Mouse (Mus musculus): ENCODE data around the gene Dffa.
A peak's percentile ranks its signal among the peaks of the same experiment; 100 is the strongest.
"Not testable (repeated sequence)": the region's sequence is repeated elsewhere in the genome, so short reads cannot be mapped to it uniquely, and the experiment has no call there.

Gene Dffa

DNA sequence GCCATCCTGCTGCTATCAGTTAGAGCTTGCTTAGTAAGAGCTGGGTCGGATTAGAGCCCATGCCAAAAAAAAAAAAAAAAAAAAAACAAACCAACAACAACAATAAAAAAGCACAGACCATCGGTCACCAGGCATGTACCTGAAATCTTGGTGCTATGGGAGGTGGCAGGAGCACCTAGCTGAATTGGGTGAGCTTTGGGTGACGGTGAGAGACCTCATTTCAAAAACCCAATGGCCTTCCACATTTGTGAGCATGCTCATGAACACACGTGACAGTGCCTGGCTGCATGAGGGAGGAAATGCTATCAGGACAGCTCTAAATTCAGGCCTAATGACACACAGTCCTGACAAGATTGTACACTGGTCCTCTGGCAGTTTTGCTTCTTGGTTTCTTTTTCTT, 44.1 kb downstream of the Dffa start:
- DNase-seq (ENCODE audit: low read depth, low spot score), result no peak

DNA sequence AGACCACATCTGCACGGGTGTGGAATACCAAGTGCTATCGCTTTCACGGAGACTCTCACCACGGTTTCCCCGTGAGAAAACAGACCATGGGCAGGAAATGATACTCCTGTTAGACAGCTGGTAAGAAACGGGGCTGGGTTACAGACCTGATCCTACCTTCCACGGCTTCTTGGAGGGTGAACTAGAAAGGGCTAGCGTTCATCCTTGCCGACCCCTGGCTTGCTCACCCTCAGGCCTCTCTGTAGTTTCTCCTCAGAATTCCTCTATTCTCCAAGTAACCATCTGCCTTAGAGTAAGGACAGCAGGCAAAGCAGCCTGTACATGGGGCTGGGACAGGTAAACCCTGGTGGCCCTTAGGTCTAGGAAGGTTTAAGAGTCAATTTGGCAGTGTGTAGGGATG, 45.2 kb downstream of the Dffa start:
- no peak for DNase-seq (ENCODE audit: low read depth, low spot score)

DNA sequence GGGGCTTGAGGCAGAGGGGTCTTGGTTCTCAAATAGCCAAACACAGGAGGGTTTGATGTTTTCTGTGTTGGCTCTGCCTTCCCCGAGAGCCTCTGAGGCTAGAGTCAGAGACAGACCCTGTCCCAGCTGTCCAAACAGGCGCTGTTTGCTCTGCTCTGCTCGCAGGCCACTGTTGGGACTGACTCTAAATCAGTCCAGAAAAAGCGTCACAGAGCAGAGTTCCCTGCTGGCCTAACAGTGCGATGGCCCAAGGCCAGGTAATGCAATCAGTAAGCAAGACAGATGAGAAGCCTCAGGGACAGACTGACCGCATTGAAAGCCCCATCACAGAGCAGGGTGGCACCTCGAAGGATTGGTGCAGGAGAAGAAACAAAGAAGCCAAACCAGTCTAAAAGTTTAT, 45.7 kb downstream of the Dffa start:
- no peak for DNase-seq (ENCODE audit: low read depth, low spot score)

DNA sequence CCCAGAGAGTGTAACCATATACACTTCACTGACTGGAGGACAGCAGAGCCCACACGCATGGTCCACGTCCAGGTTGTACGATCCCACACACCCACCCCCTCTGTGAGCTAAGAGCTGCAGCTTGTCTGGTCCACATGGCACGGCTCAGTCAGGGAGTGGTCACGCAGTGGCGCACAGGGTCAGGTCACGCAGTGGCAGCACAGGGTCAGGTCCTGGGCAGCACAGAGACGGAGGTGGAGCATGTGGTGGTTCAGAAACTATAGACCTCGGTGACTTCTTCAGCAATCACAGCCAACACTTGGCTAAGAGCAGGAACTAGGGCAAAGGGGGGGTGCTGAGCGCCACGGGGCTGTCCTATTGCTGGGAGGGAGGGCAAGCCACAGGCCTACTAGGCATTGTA, 46.3 kb downstream of the Dffa start:
- no peak for DNase-seq (ENCODE audit: low read depth, low spot score)

DNA sequence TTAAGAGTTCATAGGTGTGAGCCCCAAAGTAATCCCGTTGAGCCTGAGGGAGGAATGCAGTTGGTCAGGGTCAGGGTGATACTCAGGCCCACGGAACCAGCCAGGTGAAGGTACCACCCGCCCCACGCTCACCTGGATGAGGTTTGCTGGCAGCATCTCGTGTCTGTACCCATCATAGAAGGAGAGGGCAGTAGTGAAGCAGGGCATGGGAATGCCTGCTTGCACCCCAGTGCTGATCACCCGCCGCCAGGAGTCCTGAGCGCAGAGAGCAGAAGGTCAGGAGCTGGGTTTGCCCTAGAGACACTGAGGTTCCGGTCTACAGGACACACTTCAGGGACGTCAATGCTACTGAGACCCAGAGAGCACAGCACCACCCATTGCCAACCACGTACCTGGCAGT, 46.8 kb downstream of the Dffa start:
- no peak for DNase-seq (ENCODE audit: low read depth, low spot score)

DNA sequence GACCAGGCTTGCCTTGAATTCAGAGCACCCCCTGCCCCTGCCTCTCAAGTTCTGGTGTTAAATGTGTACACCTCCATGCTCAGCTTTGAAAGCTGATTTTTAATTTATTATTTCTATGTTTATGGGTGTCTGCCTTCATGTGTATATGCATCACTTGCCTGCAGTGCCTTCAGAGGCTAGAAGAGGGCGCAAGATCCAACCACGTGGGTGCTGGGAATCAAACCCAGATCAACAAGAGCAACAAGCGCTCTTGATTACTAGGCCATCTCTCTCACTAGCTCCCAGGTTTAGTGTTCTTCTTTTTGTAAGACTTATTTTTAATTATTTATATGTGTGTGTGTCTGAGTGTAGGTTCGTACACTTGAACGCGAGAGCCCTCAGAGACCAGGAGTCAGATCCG, 50.9 kb downstream of the Dffa start:
- no peak for DNase-seq (ENCODE audit: low read depth, low spot score)

DNA sequence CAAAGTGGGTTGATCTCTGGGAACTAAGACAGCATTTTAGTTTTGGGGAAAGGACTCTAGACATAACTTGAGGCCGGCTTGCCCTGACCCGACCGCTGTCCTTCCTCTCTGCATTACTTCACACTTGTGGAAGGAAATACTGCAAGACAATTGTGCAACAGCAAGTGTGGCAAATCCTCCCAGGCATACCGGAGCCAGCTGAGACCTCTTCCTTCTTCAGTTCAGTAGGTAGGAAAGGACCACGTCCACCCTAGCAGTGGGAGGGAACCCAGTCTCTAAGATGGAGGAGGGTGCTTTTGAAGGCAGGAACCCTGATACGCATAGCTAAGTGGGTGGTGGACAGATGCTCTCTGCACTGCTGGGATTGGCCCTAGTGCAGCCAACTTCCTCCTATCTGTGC, 51.8 kb downstream of the Dffa start:
- no peak for DNase-seq (ENCODE audit: low read depth, low spot score)

DNA sequence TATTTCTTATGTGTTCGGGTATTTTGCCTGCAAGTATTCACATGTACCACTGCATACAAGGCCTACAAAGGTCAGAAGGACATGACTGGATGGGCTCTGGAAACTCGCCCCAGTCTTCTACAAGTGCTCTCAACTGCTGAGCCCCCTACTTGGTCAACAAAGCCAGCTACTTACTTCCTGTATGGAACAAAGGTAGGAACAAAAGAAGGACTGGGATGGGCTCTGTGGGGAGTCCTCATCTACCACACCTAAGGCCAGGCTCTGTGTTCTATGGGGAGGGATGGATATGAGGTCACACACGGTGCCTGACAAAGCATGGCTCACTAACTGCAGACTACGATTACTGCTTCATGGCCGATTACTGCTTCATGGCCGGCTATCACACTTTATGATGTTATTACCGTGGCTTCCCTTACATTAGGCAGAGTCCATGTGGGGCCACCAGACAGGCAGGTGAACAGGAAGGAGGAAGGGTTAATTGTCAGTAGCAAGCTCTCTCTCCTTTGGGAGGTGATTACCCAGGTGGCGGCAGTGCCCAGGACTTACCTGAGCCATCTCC, 53.5 kb downstream of the Dffa start:
- DNase-seq (ENCODE audit: low read depth, low spot score), result no peak

DNA sequence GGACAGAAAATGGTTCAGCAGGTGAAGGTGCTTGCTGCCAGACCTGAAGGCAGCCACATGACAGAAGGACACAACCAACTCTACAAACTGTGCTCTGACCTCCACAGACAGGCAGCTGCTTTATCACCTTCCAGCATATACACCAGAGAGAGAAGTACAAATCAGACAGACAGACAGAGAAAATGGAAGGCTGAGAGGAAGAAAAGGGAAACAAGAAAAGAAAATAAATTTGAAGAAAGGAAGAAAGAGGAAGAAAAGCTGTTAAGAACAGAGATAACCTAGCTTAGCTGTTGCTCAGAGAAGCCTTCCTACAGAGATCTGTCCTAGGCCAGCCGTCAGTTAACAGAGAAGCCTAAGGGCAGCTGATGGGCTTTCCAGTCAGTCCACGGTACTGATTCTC, 55.3 kb downstream of the Dffa start:
- DNase-seq (ENCODE audit: low read depth, low spot score), result no peak

DNA sequence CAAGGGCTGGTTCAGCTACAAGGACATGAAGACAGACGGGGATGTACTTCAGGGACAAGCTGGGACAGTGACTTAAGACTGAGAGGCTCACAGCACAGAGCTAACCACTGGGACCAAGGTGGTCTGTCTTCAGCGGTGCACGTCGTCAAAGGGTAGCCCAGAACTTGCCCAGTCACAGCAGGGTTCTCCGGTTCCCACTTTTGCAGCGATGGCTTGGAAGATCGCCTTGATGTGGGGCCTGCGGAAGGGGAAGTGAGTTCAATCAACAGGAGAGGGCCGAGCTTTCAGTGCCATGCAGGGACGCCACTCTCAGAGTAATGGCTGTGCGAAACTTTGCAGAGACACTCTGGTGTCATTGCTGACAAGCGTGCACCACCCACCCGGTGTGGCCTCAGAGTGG, 55.9 kb downstream of the Dffa start:
- no peak for DNase-seq (ENCODE audit: low read depth, low spot score)

DNA sequence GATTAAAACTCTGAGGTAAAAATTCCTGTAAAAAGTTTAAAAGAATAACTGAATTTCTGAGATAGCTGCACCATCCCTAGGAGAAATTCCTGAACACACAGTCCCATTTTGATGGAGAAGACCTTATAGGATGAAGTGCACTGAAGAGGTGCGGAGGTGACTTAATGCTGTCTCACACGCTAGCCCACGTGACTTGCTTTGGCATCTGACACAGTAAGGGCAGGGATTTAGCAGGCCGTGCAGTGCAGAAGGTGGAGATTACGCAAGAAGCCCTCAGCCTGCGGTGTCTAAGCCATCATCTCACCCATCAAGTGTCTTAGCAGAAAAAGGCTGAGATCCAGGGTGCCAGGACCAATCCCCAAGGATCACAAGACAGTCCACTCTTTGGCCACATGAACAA, 57.2 kb downstream of the Dffa start:
- DNase-seq (ENCODE audit: low read depth, low spot score), result no peak

DNA sequence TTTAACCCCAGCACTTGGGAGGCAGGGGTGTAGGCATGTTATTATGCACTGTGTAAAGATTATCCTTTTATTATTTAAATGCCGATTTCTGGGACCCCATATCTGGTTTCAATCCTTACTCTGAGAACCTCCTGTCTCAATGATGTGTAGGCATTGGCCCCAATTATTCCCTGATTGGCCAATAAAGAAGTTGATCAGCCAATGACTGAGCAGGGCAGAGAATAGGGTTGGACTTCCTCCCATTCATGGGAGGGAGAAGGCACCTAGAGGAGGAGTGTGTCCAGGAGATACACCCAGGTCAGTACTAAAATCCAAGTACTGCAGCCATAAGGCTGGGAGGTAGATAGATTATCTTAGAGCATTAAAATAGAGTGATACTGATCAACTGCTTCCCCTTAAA, 59.2 kb downstream of the Dffa start:
- DNase-seq (ENCODE audit: low read depth, low spot score), result no peak

DNA sequence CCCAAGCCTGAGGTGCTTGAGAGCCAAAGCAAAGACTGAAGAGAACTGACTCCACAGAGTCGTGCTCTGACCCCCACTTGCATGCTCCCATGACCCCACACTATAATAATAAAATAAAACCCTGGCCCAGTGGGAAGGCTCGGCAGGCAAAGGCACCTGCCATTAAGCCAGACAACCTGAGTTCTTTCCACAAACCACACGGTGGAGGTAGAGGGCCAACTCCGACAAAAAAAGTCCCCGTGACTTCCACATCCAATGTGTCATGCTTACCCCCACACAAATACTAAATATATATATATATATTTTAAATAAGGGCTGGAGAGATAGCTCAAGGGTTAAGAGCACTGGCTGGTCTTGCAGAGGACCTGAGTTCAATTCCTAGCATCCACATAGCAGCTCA, 60.2 kb downstream of the Dffa start:
- no peak for DNase-seq (ENCODE audit: low read depth, low spot score)

DNA sequence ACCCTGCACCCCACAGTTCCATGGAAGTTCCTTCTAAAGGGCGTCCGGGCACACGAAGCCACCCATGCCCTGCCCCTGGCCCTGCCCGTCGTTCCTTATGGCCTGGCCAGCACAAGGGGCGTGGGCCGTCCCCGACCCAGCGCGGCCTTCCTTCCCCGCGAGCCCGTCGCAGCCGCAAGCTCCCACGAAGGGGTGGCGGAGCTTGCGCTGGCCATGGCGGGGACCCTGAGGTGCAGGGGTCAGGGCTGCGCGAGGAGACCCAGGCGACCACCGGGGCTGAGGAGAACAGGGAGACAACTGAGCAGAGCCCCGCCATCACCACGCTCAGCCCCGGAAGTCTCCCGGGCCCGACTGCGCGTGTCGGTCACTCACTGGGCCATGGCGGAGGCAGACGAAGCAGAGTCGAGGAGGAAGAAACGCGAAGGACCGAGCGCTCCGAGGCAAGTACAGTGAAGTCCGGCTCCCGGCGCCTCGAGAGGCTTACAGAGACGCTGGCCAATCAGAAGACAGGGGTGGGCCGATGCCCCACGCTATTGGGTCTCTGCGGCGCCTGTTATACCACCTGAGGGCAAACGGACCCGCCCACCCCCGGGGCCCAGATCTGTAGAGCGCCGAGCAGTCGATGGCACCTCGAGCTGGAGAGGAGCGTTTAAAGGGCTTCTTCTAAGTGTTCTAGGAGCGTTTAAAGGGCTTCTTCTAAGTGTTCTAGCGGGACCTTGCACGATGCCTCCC, 62.4 kb downstream of the Dffa start, which contains the start of gene Pgd:
Gene Pgd (minus strand): TSS at position 557 of the 732 bp plus-strand sequence.
- peak; percentile 86 for DNase-seq (ENCODE audit: low read depth, low spot score)

DNA sequence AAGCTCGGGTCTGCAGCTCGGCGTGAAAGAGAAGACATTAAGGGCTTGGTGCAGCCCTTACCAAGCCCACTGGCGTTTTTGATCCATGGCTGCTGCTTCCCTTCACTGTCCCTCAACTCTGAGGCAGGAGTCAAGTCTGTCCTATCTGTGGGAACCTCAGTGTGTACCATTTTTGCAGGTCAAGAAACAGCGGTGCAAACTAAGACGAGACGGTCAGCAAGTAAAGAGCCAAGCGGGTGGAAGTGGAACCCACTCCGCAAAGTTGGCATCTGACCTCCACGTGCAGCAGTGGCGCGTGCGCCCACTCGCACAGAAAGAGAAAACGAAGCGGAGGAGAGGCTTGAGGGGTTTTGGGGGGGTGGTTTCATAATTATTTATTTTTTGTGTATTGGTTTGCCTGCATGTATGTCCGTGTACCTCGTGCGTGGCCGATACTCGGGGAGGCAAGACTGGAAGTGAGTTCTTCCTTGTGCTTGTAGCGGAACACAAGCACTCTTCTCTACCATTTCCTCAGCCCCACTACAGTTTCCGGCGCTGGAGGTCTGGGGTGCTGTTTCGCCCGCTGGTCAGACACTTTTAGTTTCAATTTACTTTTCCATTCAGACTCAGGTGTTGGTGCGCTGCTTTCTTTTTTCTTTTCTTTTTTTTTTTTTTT, 63.1 kb downstream of the Dffa start:
- DNase-seq (ENCODE audit: low read depth, low spot score), result no peak

DNA sequence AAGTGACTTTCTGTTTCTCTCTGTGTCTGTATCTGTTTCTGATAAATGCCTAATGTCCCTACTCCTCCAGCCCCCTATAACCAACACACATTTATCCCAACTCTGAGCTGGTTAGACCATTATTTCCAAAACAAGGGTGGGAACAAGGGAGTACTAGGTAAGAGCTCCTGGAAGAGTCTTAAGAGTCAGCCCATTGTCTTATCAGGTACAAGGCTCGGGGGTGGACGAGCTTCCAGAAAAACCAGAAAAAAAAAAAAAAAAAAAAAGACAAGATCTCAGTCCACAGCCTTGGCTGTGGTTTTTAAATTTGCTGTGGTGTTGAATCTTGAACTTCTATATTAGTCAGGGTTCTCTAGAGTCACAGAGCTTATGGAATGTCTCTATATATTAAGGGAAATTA, 64.1 kb downstream of the Dffa start:
- DNase-seq (ENCODE audit: low read depth, low spot score), result no peak

DNA sequence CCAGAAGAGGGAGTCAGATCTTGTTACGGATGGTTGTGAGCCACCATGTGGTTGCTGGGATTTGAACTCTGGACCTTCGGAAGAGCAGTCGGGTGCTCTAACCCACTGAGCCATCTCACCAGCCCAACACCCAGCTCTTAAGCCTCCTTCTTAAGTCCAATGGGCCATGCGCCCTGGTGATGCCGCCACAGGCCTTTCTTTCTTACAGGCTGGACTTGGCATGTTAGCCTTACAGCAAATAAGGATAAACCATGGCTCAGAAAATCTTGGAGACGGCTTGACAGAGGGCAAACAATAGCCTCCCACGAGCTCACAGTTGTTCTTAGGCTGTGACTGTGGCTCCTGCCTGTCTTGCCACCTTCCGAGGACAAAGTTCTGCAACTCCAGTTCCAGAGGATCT, 66.0 kb downstream of the Dffa start:
- DNase-seq (ENCODE audit: low read depth, low spot score), result not testable (repeated sequence)
